Mouse (Mus musculus): ENCODE results near the gene Naa16. TPM values are rescaled to one million over a fixed set of nuclear protein-coding genes. Genes with fewer than 3 reads are reported as not detected.

The Naa16 gene
- total and polyA plus RNA-seq, 3 experiments, result 29.6 to 62.5 (median 34.4) TPM

- Histone ChIP-seq H3K36me3 (replicated peaks) (peaks cover 4% of the 10 kb centered on the region), H3K27me3 (ENCODE audit: insufficient read depth, low read length) (no peaks in the 10 kb centered on the region), H3K4me1 (ENCODE audit: insufficient read depth, low read depth, low read length) (peaks cover 43% of the 10 kb centered on the region), H3K9me3 (replicated peaks) (no peaks in the 10 kb centered on the region), H3K4me3 (ENCODE audit: low read depth, low read length) (no peak overlapping the region)
- TF ChIP-seq CTCF (IDR thresholded peaks at IDR 0.05; ENCODE audit: low read depth, low read length) (no peak), TAL1 (conservative IDR thresholded peaks at IDR 0.05; ENCODE audit: low read depth, low read length) (no peak)
- DNase-seq (ENCODE audit: low spot score) (no peak), ATAC-seq (ENCODE audit: extremely low read depth, insufficient number of reproducible peaks, low FRiP score, poor library complexity, severe bottlenecking) (no peak)
Observed at GRCm38 (mm10) chr14:79393289-79393688, 2.7 kb upstream of the Naa16 start.

- DNase-seq (ENCODE audit: low spot score), result no peak
- Histone ChIP-seq H3K36me3 (replicated peaks) (peaks cover 33% of the 10 kb centered on the region), H3K9me3 (replicated peaks) (no peaks in the 10 kb centered on the region), H3K27me3 (ENCODE audit: insufficient read depth, low read length) (no peaks in the 10 kb centered on the region), H3K4me3 (ENCODE audit: low read depth, low read length) (peak overlapping the region; percentile 84), H3K4me1 (ENCODE audit: insufficient read depth, low read depth, low read length) (peaks cover 47% of the 10 kb centered on the region)
- no peak for TF ChIP-seq GATA1 (IDR thresholded peaks at IDR 0.05; ENCODE audit: borderline replicate concordance, low read length)
- no peak for TF ChIP-seq GATA2 (IDR thresholded peaks at IDR 0.05; ENCODE audit: borderline replicate concordance, low read depth, low read length)
- no peak for TF ChIP-seq TAL1 (conservative IDR thresholded peaks at IDR 0.05; ENCODE audit: low read depth, low read length)
- TF ChIP-seq CTCF (IDR thresholded peaks at IDR 0.05; ENCODE audit: low read depth, low read length), result no peak
- no peak for TF ChIP-seq POLR2AphosphoS5 (IDR thresholded peaks at IDR 0.05; ENCODE audit: insufficient replicate concordance, low read depth, low read length)
- no peak for ATAC-seq (ENCODE audit: extremely low read depth, insufficient number of reproducible peaks, low FRiP score, poor library complexity, severe bottlenecking)
Observed at GRCm38 (mm10) chr14:79389438-79390264, 927 bp downstream of the Naa16 start.

GRCm38 (mm10) chr14:79388304-79388703 is 2.3 kb downstream of the Naa16 start:
- no peaks in the 10 kb centered on the region for H3K27me3 ChIP-seq (ENCODE audit: insufficient read depth, low read length)
- peaks cover 46% of the 10 kb centered on the region for H3K4me1 ChIP-seq (ENCODE audit: insufficient read depth, low read depth, low read length)
- peaks cover 37% of the 10 kb centered on the region for H3K36me3 ChIP-seq (replicated peaks)
- DNase-seq (ENCODE audit: low spot score), result no peak
- H3K9me3 ChIP-seq (replicated peaks), result no peaks in the 10 kb centered on the region
- H3K4me3 ChIP-seq (ENCODE audit: low read depth, low read length), result no peak overlapping the region
- TF ChIP-seq TAL1 (conservative IDR thresholded peaks at IDR 0.05; ENCODE audit: low read depth, low read length) (no peak), GATA2 (IDR thresholded peaks at IDR 0.05; ENCODE audit: borderline replicate concordance, low read depth, low read length) (no peak), POLR2AphosphoS5 (IDR thresholded peaks at IDR 0.05; ENCODE audit: insufficient replicate concordance, low read depth, low read length) (no peak), CTCF (IDR thresholded peaks at IDR 0.05; ENCODE audit: low read depth, low read length) (no peak), GATA1 (IDR thresholded peaks at IDR 0.05; ENCODE audit: borderline replicate concordance, low read length) (no peak)
- ATAC-seq (ENCODE audit: extremely low read depth, insufficient number of reproducible peaks, low FRiP score, poor library complexity, severe bottlenecking), result no peak

GRCm38 (mm10) chr14:79383120-79383519 is 7.5 kb downstream of the Naa16 start:
- no peaks in the 10 kb centered on the region for H3K27me3 ChIP-seq (ENCODE audit: insufficient read depth, low read length)
- H3K36me3 ChIP-seq (replicated peaks), result peaks cover 70% of the 10 kb centered on the region
- no peak overlapping the region for H3K4me3 ChIP-seq (ENCODE audit: low read depth, low read length)
- ATAC-seq (ENCODE audit: extremely low read depth, insufficient number of reproducible peaks, low FRiP score, poor library complexity, severe bottlenecking) (peak; percentile 76), DNase-seq (ENCODE audit: low spot score) (no peak)
- TF ChIP-seq POLR2AphosphoS5 (IDR thresholded peaks at IDR 0.05; ENCODE audit: insufficient replicate concordance, low read depth, low read length), result no peak
- no peak for TF ChIP-seq GATA2 (IDR thresholded peaks at IDR 0.05; ENCODE audit: borderline replicate concordance, low read depth, low read length)
- TF ChIP-seq TAL1 (conservative IDR thresholded peaks at IDR 0.05; ENCODE audit: low read depth, low read length), result peak; percentile 59; the same call in 1 of the 2 replicates
- no peak for TF ChIP-seq CTCF (IDR thresholded peaks at IDR 0.05; ENCODE audit: low read depth, low read length)
- TF ChIP-seq GATA1 (IDR thresholded peaks at IDR 0.05; ENCODE audit: borderline replicate concordance, low read length), result no peak
- H3K9me3 ChIP-seq (replicated peaks), result no peaks in the 10 kb centered on the region
- peaks cover 38% of the 10 kb centered on the region for H3K4me1 ChIP-seq (ENCODE audit: insufficient read depth, low read depth, low read length)

- Histone ChIP-seq H3K27me3 (ENCODE audit: insufficient read depth, low read length) (no peaks in the 10 kb centered on the region), H3K4me3 (ENCODE audit: low read depth, low read length) (no peak overlapping the region), H3K4me1 (ENCODE audit: insufficient read depth, low read depth, low read length) (peaks cover 8% of the 10 kb centered on the region; the same call in 1 of the 2 replicates), H3K9me3 (replicated peaks) (no peaks in the 10 kb centered on the region), H3K36me3 (replicated peaks) (peaks cover 60% of the 10 kb centered on the region)
- ATAC-seq (ENCODE audit: extremely low read depth, insufficient number of reproducible peaks, low FRiP score, poor library complexity, severe bottlenecking) (no peak), DNase-seq (ENCODE audit: low spot score) (no peak)
- TF ChIP-seq CTCF (IDR thresholded peaks at IDR 0.05; ENCODE audit: low read depth, low read length) (no peak), POLR2AphosphoS5 (IDR thresholded peaks at IDR 0.05; ENCODE audit: insufficient replicate concordance, low read depth, low read length) (no peak), TAL1 (conservative IDR thresholded peaks at IDR 0.05; ENCODE audit: low read depth, low read length) (no peak), GATA1 (IDR thresholded peaks at IDR 0.05; ENCODE audit: borderline replicate concordance, low read length) (no peak), GATA2 (IDR thresholded peaks at IDR 0.05; ENCODE audit: borderline replicate concordance, low read depth, low read length) (no peak)
Observed at GRCm38 (mm10) chr14:79377041-79377440, 13.5 kb downstream of the Naa16 start.

GRCm38 (mm10) chr14:79358055-79358454 is 32.5 kb downstream of the Naa16 start:
- H3K27me3 ChIP-seq (ENCODE audit: insufficient read depth, low read length), result no peaks in the 10 kb centered on the region
- ATAC-seq (ENCODE audit: extremely low read depth, insufficient number of reproducible peaks, low FRiP score, poor library complexity, severe bottlenecking) (peak; percentile 99), DNase-seq (ENCODE audit: low spot score) (peak; percentile 51)
- H3K4me1 ChIP-seq (ENCODE audit: insufficient read depth, low read depth, low read length), result peaks cover 40% of the 10 kb centered on the region
- TF ChIP-seq CTCF (IDR thresholded peaks at IDR 0.05; ENCODE audit: low read depth, low read length) (no peak), POLR2AphosphoS5 (IDR thresholded peaks at IDR 0.05; ENCODE audit: insufficient replicate concordance, low read depth, low read length) (no peak), GATA2 (IDR thresholded peaks at IDR 0.05; ENCODE audit: borderline replicate concordance, low read depth, low read length) (no peak), GATA1 (IDR thresholded peaks at IDR 0.05; ENCODE audit: borderline replicate concordance, low read length) (no peak), TAL1 (conservative IDR thresholded peaks at IDR 0.05; ENCODE audit: low read depth, low read length) (no peak; the same call in 1 of the 2 replicates)
- no peaks in the 10 kb centered on the region for H3K9me3 ChIP-seq (replicated peaks)
- H3K36me3 ChIP-seq (replicated peaks), result peaks cover 69% of the 10 kb centered on the region
- no peak overlapping the region for H3K4me3 ChIP-seq (ENCODE audit: low read depth, low read length)
